Mouse (Mus musculus): ENCODE data around the gene Dkkl1.
A peak's percentile ranks its signal among the peaks of the same experiment; 100 is the strongest.

Dkkl1 gene

DNA sequence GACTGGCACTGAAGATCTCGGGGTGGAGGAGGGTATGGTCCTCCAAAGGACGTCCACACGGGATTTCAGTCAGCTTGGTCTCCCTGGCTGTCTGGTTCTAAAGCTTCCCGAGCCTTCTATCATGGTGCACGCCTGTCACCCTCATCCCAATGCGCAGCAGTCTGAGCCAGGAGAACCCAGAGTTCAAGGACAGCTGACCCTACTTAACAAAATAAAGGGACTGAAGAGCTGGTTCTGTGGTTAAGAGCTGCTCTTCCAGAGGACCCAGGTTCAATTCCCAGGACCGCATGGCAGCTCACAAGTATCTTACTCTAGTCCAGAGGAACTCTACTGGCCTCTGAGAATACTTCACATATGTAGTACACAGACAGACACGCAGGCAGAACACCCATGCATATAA, 17.1 kb upstream of the Dkkl1 start:
- DNase-seq, result no peak

DNA sequence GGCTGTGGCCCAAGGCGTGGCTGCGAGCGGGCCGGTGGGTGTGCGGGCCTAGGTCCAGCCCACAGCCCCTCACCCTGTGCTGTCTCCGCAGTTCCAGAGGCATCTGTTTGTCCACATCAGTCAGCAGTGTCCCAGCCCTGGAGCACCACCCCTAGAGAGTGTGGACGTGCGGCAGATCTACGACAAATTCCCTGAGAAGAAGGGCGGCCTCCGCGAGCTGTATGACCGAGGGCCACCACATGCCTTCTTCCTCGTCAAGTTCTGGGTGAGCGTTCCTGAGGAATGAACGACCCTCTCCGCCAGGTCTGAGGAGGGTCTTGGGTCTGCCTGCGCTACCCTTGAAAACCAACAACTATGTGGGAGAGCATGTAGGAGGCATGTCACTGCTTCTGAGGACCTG, 16.6 kb upstream of the Dkkl1 start:
- no peak for DNase-seq

DNA sequence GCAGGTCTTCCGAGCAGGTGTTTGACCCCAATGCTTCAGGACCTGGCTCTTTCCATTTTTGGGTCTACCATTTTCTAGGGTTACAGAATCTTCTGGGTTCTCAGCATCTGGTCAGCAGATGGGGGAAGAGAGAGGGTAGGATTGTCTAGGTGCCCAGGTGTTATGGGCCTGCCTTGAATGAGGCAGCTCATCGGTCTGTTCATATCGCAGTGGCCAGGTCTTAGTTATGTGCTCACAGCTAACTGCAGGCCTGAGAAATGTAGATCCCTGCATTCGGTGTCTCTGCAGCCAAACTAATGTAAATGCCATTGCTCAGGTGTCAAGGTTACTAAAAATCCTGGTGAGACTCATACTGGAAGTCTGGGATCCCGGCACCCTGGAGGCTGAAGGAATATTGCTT, 14.5 kb upstream of the Dkkl1 start:
- no peak for DNase-seq

DNA sequence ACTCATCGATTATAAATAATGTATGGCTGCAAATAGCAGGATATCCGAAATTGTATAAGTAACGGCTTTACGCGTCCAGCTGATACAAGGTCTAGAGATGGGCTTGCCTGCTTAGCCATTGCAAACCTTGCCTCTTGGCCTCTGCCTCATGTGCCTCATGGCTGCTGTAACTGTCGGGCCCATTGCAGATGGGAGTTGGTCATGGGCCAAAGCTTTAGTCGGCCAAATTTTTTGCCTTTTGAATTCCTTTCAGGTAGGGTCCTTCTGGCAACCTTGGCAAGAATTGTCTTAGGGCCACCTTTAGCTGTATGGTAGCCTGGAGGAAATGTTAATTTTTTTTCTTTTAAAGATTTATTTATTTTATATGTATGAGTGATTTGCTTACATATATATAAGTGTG, 12.9 kb upstream of the Dkkl1 start:
- no peak for DNase-seq

DNA sequence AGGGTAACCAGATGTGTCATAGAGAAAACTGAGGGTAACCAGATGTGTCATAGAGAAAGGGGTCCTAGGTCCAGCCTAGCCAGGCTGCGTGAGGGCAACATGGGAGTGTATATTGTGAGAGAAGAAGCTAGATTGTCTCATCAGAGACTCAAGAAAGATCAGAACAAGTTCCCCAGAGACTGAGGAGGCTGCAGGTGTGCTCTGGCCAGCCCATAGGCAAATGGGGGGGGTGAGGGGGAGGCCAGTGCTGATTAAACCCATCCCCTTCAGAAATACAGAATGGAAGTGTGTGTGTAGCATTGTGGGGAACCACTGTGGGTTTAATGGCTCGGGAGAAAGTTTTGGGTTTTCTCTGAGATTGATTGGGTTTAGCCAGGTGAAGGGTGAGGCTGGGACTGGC, 9.7 kb upstream of the Dkkl1 start:
- no peak for DNase-seq

DNA sequence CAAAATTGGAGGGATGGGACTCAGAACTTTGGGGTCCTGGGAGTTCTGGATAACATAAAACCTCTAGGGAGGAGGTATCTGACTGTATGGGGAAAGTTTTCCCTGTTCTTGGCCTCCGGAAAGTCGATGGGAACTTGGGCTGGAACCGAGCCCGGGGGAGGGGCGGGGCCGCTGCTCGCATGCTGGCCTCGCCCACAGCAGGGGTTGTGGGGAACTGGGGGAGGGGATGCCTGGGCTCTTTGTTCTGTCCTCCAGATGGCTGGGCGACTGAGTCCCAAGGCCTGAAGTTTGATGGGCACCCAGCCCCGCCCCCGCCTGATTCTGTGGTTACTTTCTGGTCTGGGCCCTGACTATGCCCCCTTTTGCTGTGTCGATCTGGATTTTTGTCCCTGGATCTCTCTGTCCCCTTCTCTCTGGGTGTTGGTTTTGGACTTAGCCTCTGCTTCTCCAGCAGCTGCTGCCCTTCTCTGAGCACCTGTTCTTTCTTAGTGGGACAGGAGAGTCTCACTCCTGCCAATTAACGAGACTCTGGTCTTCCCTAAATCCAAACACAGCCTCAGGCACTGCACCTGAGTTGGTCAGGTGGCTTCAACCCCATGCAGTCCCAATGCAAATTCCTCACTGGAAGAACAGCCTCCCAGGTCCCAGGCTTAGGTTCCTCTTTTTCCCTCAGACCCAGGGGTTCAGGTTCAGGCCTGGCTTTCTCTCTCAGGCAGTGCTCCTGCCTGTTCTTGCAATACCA, 4.7 kb upstream of the Dkkl1 start:
- DNase-seq, result no peak

DNA sequence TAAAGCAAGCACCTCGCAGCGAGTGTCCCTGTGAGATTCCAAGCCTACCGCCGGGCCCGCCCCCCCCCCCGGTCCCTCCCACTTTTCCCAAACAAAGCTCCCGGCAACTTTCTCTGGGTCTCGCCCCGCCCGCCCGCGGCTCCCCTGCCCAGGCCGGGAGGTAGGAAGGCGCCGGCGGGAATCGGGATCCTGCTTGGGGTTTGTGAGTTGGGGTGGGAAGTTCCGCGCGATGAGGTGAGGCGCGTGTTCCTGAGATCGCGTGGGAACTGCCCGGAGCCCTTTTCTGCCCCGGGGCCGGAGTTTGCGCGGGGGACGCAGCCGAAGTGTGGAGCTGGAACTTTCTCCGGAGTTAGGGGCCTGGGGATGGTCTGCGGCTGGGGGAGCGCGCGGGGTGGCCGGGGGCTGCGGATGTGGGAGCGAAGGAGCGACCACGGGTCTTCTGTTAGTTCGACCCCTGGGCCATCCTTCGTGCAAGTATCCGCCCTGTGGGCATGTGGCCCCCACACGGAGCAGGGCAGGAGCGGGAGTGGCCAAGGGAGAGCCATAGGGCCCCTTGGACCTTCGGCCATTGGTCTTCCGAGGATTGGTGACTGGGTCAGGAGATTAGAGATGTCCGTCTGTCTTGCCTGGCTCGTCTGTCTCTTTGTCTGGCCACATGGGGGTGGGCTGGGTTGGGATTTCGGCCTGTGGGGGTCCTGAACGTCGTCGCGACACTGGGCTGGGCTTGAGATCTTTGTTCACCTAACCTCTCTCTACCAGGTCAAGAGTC, 3.9 kb upstream of the Dkkl1 start, which contains the start of gene Tead2:
Gene Tead2 (plus strand): TSS at position 81 of the 769 bp plus-strand sequence.
- DNase-seq, result no peak

DNA sequence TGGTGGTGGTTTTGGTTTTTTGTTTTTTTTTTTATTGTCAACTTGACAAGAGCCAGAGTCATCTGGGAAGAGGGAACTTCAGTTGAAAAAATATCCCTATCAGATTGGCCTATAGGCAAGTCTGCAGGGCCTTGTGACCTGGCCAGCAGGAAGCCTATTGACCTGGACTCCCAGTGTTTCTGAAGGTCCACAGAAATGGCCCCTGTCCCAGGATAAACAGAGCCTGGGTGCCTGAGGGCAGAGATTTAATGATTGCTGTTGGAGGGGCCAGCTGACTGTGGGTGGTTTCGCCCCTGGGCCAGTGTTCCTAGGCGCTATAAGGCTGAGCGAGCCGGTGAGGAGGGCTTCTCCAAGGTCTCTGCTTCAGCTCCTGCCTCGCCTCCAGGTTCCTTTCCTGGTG, 1.8 kb upstream of the Dkkl1 start:
- no peak for DNase-seq

DNA sequence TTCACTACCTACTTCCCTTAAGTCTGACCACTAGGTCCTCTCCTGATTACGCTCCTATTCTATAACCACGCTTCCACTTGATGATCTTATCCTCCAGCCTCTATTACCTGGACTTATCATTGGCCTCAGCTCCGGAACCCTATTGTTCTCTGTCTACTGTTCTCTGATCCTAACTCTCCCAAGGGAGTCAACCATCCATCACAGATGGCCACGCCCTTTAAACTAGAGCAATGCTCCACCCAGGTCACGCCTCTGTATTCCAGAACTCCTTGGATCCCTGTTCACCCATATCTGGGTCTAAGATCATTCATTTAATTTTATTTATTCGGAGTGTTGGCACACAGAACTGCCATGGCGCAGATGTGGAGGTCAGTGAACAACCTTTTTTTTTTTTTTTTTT, 409 bp upstream of the Dkkl1 start:
- no peak for DNase-seq

DNA sequence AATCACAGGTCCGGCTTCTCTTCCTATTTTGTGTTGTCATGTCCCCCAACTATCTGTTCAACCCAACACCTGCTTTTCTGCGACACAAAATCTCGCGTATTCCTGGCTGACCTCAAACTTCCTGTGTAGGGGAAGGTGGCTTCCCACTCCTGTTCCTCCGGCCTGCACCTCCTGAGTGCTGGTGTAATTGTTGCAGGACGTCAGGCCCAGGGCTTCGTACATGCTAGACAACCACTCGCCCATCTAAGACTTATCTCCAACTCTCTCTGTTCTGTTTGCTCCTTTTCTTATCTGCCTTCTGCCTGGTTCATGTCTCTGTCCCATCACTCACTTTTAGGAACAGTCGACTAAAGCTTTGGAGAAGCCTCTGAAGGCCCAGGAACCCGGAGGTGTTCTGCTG, 877 bp downstream of the Dkkl1 start:
- no peak for DNase-seq

DNA sequence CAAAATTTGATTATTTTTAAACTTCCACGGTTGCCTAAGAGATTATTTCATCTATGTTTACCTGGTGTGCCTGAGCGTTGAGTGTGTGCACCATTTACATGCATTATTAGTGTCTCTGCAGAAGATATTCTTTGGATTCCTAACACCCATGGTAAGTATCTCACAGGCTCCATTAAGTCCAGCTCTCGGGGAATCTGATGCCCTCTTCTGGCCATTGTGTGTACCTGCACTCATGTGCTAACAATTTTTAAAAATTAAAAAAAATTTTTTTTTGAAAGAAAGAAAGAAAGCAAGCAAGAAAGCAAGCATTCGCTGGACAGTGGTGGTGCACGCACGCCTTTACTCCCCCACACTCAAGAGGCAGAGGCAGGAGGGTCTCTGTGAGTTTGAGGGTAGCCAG, 3.7 kb downstream of the Dkkl1 start:
- DNase-seq, result no peak

DNA sequence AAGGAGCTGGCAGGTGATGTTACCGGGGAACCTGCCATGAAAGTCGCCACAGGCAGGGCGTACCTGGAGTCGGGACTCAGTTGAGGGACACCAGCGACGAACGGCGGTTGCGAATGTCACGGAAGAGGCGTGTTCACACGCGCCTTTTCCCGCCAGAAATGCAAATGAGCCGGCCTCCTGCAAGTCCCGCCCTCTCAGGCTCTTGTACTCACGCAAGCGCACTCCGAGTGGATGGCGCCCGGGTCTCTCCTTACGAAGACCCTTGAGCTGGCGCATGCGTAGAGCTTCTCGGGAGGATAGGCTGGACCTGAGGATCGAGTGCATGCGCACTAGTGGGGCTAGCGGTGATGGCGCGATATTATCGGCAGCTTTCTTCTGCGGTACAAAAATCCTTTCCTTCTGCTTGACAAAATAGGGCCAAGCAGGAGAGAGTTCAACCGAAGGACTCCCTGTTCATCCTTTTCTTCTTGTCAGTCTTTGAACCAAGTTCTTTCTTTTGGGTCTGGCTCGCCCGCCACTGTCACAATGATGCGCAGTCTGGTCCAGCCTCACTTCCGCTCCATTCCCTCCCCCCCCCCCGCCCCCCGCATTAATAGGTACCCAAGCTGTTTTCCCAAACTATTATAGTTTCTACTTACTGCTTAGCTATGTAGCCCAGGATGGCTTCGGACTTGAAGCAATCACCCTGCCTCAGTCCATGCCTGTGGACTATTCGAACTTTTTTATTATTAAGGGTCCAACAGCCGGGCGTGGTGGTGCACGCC, 7.4 kb downstream of the Dkkl1 start, which contains the start of gene Ccdc155:
Gene Ccdc155 (minus strand): TSS at position 513 of the 764 bp plus-strand sequence.
- DNase-seq, result peak; percentile 97

DNA sequence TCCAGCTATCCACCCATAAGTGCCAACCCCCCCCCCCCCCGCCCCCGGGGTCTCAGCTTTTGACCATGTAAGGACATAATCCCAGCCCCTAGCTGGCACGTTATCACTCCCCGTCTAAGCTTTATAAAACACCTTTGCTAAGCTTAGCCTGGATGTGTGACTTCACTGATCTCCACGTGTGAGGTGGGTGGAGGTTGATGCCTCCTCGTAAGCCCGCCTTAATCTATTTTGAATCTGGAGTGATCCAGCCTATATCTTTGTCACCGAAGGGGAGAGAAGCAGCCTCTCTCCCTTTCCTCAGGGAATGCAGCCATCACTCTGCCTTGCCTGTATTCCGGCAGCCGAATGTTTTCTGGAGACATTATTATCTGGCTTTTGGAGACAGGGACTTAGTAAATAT, 9.3 kb downstream of the Dkkl1 start:
- DNase-seq, result no peak

DNA sequence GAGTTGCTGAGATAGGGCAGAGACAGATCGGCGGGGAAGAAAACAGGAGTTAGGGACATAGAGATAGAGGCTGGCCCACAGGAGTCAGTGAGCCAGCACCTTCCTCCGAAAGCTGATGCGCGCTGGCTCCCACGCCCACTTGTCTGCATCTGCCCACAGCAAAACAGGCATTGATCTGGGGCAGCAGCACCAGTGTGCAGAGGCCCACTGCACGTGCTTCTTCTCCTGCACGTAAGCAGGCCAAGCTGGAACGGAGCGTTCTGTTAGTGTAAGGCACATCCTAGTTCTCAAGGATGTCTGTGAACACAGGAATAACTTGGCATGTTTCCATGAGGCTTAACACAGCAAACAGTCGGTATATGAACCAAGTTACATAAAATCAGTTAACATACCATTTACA, 13.0 kb downstream of the Dkkl1 start:
- peak; percentile 57 for DNase-seq

DNA sequence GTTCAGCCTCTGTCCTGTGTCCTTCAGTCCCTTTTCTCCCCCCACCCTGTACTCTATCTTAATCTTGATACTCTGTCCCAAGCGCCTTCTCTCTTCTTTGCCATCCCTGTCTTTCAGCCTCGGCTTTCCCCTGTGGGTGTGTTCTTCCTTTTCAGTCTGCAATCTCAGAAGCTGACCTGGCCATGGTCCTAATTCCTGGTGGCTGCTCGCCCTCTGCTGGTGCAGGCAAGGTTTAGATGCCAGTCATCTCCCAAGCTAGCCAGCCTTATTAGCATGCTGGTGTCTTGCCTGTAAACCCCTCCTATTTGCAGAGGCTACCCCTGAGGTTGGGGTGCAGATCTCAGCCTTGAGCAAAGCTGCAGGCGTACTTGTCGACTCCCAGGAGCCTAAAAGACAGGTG, 13.5 kb downstream of the Dkkl1 start:
- peak; percentile 93 for DNase-seq

DNA sequence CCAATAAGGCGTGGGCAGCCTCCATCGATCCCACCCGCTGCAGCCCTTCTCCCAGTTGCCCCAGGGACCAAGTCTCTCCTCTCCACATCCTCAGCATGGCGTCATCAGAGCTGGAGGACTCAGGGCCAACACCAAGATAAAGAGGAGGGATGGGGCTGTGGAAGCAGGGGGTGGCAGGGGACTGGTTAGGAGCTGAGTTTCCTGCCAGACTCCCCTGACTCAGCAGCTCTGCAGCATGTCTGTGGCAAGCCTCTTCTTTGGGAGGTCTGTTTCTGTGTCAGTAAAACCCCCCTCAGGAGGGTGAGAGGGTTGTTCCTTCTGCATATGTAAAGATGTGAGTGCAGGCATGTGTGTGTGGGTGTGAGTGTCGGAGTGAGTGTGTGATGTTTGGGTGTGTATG, 15.0 kb downstream of the Dkkl1 start:
- DNase-seq, result peak; percentile 52

DNA sequence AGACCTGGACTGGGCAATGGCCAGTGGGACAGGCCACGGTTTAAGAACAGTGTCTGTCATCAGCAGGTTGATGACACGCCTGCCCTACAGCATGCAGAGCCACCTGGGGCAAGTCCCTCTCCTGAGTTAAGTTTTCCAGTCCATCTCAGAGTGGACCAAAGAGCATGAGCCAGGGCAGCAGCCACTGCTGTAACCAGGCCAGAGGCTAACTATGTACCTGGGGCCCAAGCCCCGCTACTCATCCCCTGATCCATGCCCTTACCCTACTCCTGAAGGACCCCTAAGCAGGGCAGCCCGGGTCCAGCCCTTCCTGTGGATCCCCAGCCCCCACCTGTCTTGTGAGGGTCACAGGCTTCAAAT, 15.8 kb downstream of the Dkkl1 start:
- no peak for DNase-seq

DNA sequence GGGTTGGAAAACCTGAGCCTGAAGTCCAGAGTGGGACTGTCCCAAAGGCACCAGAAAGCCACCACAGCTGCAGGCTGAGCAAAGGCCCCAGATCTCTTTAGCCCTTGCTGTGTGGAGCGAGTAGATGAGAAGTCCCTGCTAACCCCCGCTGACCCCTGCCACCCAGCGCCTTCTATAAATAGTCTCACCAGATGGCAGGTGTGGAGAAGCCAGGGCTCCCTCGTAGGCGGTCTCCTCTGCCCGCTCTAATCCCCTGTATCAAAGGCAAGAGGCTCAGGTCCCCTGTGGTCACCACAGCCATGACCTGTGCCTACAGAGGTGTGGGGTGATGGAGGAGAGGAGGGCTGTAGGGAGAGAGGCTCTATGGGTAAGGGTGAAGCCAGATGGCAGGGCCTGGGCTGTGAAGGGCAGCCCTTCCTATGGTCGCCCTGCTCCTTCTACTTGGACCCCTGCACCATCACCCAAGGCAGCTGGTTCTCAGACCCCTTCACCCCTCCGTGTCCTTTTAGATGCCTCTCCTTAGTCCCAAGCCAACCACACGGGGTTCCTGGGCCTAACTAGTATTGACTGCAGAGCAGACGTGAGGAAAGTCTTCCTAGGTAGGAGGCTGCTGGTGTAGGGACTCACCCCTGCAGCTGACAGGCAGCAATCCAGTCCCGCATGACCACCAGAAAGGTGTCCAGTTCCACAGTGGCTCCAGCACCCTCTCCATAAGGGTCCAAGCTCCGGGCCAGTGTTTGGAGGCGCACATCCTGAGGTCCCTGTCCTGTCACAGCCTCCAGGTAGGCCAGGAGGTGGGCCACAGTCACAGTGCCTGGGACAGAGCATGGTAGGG, 16.4 kb downstream of the Dkkl1 start:
- DNase-seq, result peak; percentile 80

DNA sequence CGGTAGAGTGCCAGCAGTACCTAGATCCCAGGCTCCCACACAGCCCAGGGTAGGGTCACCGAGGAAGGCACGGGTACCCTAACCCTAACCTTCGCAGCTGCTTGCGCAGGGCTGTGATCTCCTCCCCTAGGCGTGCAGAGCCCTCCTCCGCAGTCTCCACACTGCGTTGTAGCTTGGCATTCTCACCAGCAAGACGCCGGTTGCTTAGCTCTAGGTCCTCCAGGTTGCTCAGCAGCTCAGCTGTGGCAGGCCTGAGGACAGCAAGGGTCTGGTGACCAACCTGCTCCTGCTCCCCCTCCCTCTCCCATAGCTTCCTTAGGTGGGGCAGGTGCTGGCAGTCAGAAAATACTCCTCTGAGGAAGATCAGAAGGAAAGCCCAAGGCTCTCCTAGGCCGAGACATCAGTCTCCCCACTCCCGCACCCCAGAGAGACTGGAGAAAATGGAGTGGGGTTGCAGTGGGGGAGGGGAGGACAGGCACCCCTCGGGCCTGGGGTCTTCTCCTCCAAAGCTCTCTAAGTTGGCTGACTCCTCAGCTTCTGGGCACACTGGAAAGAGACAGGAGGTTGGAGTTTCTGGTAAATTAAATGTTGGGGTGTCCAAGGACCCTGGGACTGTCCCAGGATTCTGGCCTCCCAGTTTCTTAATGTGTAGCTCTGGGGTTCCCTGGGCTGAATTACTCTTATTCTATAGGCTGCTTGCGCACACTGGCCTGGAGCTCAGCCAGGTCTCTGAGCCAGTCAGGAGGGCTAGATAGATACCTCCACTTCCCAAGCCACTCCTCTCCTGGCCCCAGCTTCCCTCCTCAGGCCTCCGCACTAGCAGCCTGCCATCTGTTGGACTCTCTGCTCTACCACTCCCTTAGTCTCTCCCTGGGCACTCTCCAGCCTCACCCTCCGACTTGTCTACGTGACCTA, 17.8 kb downstream of the Dkkl1 start:
- DNase-seq, result peak; percentile 84

DNA sequence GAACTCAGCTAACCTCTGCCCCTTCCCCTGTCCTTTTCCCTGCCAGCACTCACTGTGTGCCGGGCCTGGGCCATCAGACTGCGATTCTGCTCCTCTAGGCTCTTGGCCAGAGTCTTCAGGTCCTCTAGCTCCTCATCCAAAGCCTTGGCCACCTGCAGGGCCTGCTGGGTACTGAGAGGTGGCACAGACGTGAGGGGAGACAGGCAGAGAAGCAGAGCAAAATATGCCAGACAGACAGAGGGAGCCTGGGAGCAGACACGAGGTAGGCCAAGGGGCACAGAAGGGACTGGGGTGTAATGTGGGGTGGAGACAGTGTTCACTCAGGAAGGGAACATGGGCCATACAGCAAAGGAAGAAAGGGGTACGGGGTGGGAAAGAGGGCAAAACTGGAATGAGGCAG, 18.5 kb downstream of the Dkkl1 start:
- DNase-seq, result peak; percentile 85

DNA sequence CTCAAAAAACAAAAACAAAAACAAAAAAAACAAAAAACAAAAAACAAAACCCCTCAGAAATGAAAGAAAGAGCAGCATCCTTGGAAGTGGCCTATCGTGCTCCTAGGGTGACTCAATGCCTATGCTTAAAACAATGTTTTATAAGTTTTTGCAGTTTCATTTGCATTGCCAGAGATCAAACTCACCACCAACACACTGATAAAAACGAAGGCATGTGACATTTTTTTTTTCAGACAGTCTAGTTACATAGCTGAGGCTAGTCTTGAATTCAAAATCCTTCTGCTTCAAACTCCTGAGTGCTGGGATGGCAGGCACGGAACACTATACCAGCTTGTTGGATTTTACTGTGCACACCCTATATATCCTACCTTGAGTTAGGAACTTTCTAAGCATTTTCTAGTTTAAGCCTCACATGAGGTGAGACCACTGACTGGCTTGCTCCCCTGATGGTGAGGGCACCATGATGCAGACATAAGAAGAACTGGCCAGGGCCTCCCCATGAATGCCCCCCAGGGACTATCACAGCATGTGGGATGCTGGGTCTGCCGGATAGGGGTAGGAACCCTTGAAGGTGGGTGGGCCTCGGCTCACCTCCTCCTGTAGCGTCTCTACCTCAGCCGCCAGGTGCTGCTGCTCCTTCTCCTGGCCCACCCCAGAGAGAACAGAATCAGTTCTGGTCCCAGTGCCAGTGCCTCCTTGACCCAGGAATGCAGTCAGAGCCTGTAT, 19.2 kb downstream of the Dkkl1 start:
- peak; percentile 71 for DNase-seq

Data from cerebellum, adult 9-11 months (tissue).